11 mouse cellular contexts compared by ENCODE assay signal in genomic region chr4:97649626-97650015, GRCm38 (mm10).
DNase-seq lines count a peak whose midpoint lies in the region; ATAC-seq and TF ChIP-seq lines count a peak whose summit lies in the region.
"Had no signal": no experiment of that assay in that cellular context is flagged by ENCODE, and none has a peak within 500 bp of the region (broad histone marks: within the 10 kb centered on the region; RNA-seq: fewer than 3 reads in every experiment).

No protein-coding gene starts in this region.

- DNase-seq in intestine, embryonic 14.5 days (ENCODE audit: low spot score) = no peak
- peak; percentile 44 to 59 for DNase-seq in cerebellum, postnatal 36 days
- no peak for DNase-seq in adrenal gland, adult 18-20 months (ENCODE audit: low spot score in 2 of 2)
- DNase-seq in yolk sac, embryonic 10.5 days (ENCODE audit: low spot score) = no peak
- DNase-seq: kidney, adult 18-20 months; liver; thymus, postnatal 14 days had no signal

- H3K27me3 ChIP-seq in intestine, embryonic 14.5 days (replicated peaks; ENCODE audit: control insufficient read depth, insufficient read depth, low read length) = no peaks in the 10 kb centered on the region
- no peaks in the 10 kb centered on the region for H3K27me3 ChIP-seq in intestine, postnatal 0 days (replicated peaks; ENCODE audit: control insufficient read depth, insufficient read depth, low read length)
- no peaks in the 10 kb centered on the region for H3K27me3 ChIP-seq in hindbrain, embryonic 12.5 days
- H3K27me3 ChIP-seq in midbrain, embryonic 15.5 days (replicated peaks) = no peaks in the 10 kb centered on the region

- ATAC-seq in intestine, embryonic 14.5 days (replicated peaks; ENCODE audit: low FRiP score, low TSS enrichment, low read depth) = no peak
- no peak for ATAC-seq in intestine, postnatal 0 days
- peak; percentile 67 for ATAC-seq in hindbrain, embryonic 12.5 days (ENCODE audit: low FRiP score)
- ATAC-seq in midbrain, embryonic 15.5 days (replicated peaks) = peak; percentile 58
- no peak for ATAC-seq in megakaryocyte, adult 5-6 weeks (ENCODE audit: poor library complexity, severe bottlenecking)

- TF ChIP-seq CTCF in intestine, postnatal 0 days (IDR thresholded peaks at IDR 0.05; ENCODE audit: low read depth) = no peak

- H3K9ac ChIP-seq in intestine, embryonic 14.5 days (ENCODE audit: low read length) = no peak overlapping the region
- H3K9ac ChIP-seq in intestine, postnatal 0 days (ENCODE audit: low read depth, low read length) = no peak overlapping the region
- no peak overlapping the region for H3K9ac ChIP-seq in hindbrain, embryonic 12.5 days
- no peak overlapping the region for H3K9ac ChIP-seq in midbrain, embryonic 15.5 days

- H3K4me3 ChIP-seq in intestine, embryonic 14.5 days (ENCODE audit: low read depth, low read length) = no peak overlapping the region
- no peak overlapping the region for H3K4me3 ChIP-seq in intestine, postnatal 0 days (ENCODE audit: low read depth, low read length)
- no peak overlapping the region for H3K4me3 ChIP-seq in hindbrain, embryonic 12.5 days
- H3K4me3 ChIP-seq in midbrain, embryonic 15.5 days = no peak overlapping the region

- H3K36me3 ChIP-seq in intestine, embryonic 14.5 days (ENCODE audit: control insufficient read depth, insufficient read depth, low read length) = no peaks in the 10 kb centered on the region
- no peaks in the 10 kb centered on the region for H3K36me3 ChIP-seq in intestine, postnatal 0 days (ENCODE audit: control insufficient read depth, insufficient read depth)
- no peaks in the 10 kb centered on the region for H3K36me3 ChIP-seq in hindbrain, embryonic 12.5 days
- no peaks in the 10 kb centered on the region for H3K36me3 ChIP-seq in midbrain, embryonic 15.5 days (replicated peaks)

- H3K4me2 ChIP-seq in intestine, embryonic 14.5 days (ENCODE audit: low read length) = no peak overlapping the region
- H3K4me2 ChIP-seq in intestine, postnatal 0 days (replicated peaks; ENCODE audit: low read depth) = no peak overlapping the region
- H3K4me2 ChIP-seq in hindbrain, embryonic 12.5 days (replicated peaks) = no peak overlapping the region
- H3K4me2 ChIP-seq in midbrain, embryonic 15.5 days = no peak overlapping the region

- no peaks in the 10 kb centered on the region for H3K9me3 ChIP-seq in intestine, embryonic 14.5 days (ENCODE audit: control insufficient read depth, low read length)
- no peaks in the 10 kb centered on the region for H3K9me3 ChIP-seq in intestine, postnatal 0 days (ENCODE audit: control insufficient read depth)
- H3K9me3 ChIP-seq in hindbrain, embryonic 12.5 days (replicated peaks) = no peaks in the 10 kb centered on the region
- no peaks in the 10 kb centered on the region for H3K9me3 ChIP-seq in midbrain, embryonic 15.5 days

- 52% methylated on average over 5 of the region's 5 CpGs for WGBS in intestine, embryonic 14.5 days
- 64% methylated on average over 5 of the region's 5 CpGs for WGBS in intestine, postnatal 0 days
- 36% methylated on average over 5 of the region's 5 CpGs for WGBS in hindbrain, embryonic 12.5 days
- WGBS in midbrain, embryonic 15.5 days = 32% methylated on average over 5 of the region's 5 CpGs

- H3K4me1 ChIP-seq in intestine, embryonic 14.5 days (replicated peaks; ENCODE audit: control insufficient read depth, insufficient read depth, low read length) = peaks cover 9% of the 10 kb centered on the region; the same call in 1 of the 2 replicates
- no peaks in the 10 kb centered on the region for H3K4me1 ChIP-seq in intestine, postnatal 0 days (replicated peaks; ENCODE audit: control insufficient read depth, insufficient read depth, low read length)
- H3K4me1 ChIP-seq in hindbrain, embryonic 12.5 days = peaks cover 31% of the 10 kb centered on the region
- peaks cover 23% of the 10 kb centered on the region for H3K4me1 ChIP-seq in midbrain, embryonic 15.5 days

- peak overlapping the region; percentile 64; the same call in 1 of the 2 replicates for H3K27ac ChIP-seq in intestine, embryonic 14.5 days (ENCODE audit: low read depth)
- no peak overlapping the region for H3K27ac ChIP-seq in intestine, postnatal 0 days (ENCODE audit: low read depth, low read length)
- H3K27ac ChIP-seq in hindbrain, embryonic 12.5 days = peak overlapping the region; percentile 84
- H3K27ac ChIP-seq in midbrain, embryonic 15.5 days = peak overlapping the region; percentile 73

Comparison
In these comparisons a context has a peak if more than half of its experiments do, and no peak if none do; other contexts are left out.
1. ATAC-seq: peak in hindbrain, embryonic 12.5 days (single experiment) and midbrain, embryonic 15.5 days (single experiment); none in intestine, embryonic 14.5 days (single experiment), intestine, postnatal 0 days (single experiment) and megakaryocyte, adult 5-6 weeks (single experiment).
2. DNase-seq: peak in cerebellum, postnatal 36 days (2 of 2); none in intestine, embryonic 14.5 days (single experiment), adrenal gland, adult 18-20 months (0 of 2) and yolk sac, embryonic 10.5 days (single experiment).